In genomic region chr13:40788225-40788624, GRCm38 (mm10) we compare ENCODE assay signal across 26 mouse cellular contexts. TPM values are rescaled to one million over a fixed set of nuclear protein-coding genes. Genes with fewer than 3 reads are reported as not detected.
DNase-seq lines count a peak whose midpoint lies in the region; ATAC-seq and TF ChIP-seq lines count a peak whose summit lies in the region.
"Had no signal": no experiment of that assay in that cellular context is flagged by ENCODE, and none has a peak within 500 bp of the region (broad histone marks: within the 10 kb centered on the region; RNA-seq: fewer than 3 reads in every experiment).

No protein-coding gene starts in this region.

- no peak overlapping the region for H3K4me3 ChIP-seq in layer of hippocampus, adult 2 months
- H3K4me3 ChIP-seq: embryonic facial prominence, embryonic 10.5 days; heart, embryonic 13.5 days; limb, embryonic 13.5 days; myocyte; neural tube, embryonic 13.5 days had no signal

- H3K27ac ChIP-seq in layer of hippocampus, adult 2 months: no peak overlapping the region
- H3K27ac ChIP-seq: embryonic facial prominence, embryonic 10.5 days; heart, embryonic 13.5 days; hindbrain, embryonic 14.5 days; kidney, postnatal 0 days; limb, embryonic 13.5 days; neural tube, embryonic 13.5 days had no signal

- DNase-seq in layer of hippocampus, adult 9-11 months: peak; percentile 4
- no peak for DNase-seq in layer of hippocampus, adult 2 months (ENCODE audit: low spot score in 2 of 2)
- DNase-seq in lung, postnatal 36 days: peak; percentile 35
- no peak for DNase-seq in lung, postnatal 10 days
- DNase-seq in cerebellum, postnatal 4 days (ENCODE audit: low spot score in 2 of 2): no peak
- DNase-seq in thymus, postnatal 36 days: no peak
- no peak for DNase-seq in heart, postnatal 14 days
- DNase-seq: adrenal gland, postnatal 14 days; cerebellum, adult 8-10 months; cerebellum, postnatal 36 days; gastrocnemius, postnatal 10 days; heart, adult 18-20 months; kidney, adult 18-20 months; layer of hippocampus, postnatal 36 days; lung, adult 18-20 months; midbrain, embryonic 14.5 days had no signal

- intact Hi-C loops in heart, postnatal 14 days (cut with DNase I): no loop called here

- TF ChIP-seq CTCF in layer of hippocampus, adult 2 months (conservative IDR thresholded peaks at IDR 0.05): no peak

- peak; percentile 68 to 87 for ATAC-seq in hematopoietic stem cell, adult 5-6 weeks (replicated peaks in 1 of 2; ENCODE audit: insufficient read depth in 1 of 2, low FRiP score in 2 of 2, low TSS enrichment in 1 of 2, low read depth in 1 of 2, poor library complexity in 2 of 2, severe bottlenecking in 2 of 2)
- ATAC-seq: forebrain, embryonic 16.5 days; inflammation-experienced regulatory T-cells, adult 6 months had no signal

RNA-seq across cellular contexts. Expression of gene Tfap2a, which starts 50.0 kb away (rescaled TPM):
- total RNA-seq in layer of hippocampus, adult 2 months (2021): under 1 TPM; 0.23 to 0.47 TPM
- not detected in 2 replicates for total RNA-seq in hematopoietic stem cell, adult 5-6 weeks (2017)
- total RNA-seq in heart, postnatal 14 days (2021): under 1 TPM; 0.22 to 0.26 TPM

Comparison
In these comparisons a context has a peak if more than half of its experiments do, and no peak if none do; other contexts are left out.
1. DNase-seq: peak in layer of hippocampus, adult 9-11 months (single experiment) and lung, postnatal 36 days (single experiment); none in layer of hippocampus, adult 2 months (0 of 2), lung, postnatal 10 days (single experiment), cerebellum, postnatal 4 days (0 of 2), thymus, postnatal 36 days (0 of 2) and heart, postnatal 14 days (0 of 2).